Mouse (Mus musculus) forebrain, postnatal 0 days (tissue): Measurements from ENCODE around the gene Gm7534. TPM values are rescaled to one million over a fixed set of nuclear protein-coding genes. Genes with fewer than 3 reads are reported as not detected.
A peak's percentile ranks its signal among the peaks of the same experiment; 100 is the strongest.

Experiments used
- ATAC-seq: fragments of 200-750 bp; cut with Nextera tagmentation; 2 replicates; pipeline ENCODE4 v1.8.0; 2017; ENCODE audit warnings: mild to moderate bottlenecking, moderate library complexity
- DNase-seq: peaks from one replicate; pipeline ENCODE4 v3.0.0-alpha.2; 2015
- H3K27ac ChIP-seq: fragments of 300-500 bp; sonication (generic); 2 replicates; pipeline ENCODE4 v1.5.1; 2014; ENCODE audit warnings: low read depth, mild to moderate bottlenecking, antibody characterized with exemption, low read length, moderate library complexity, mixed read lengths
- H3K27me3 ChIP-seq: fragments of 300-500 bp; sonication (generic); 2 replicates; pipeline ENCODE4 v1.6.1; 2014; ENCODE audit warnings: mild to moderate bottlenecking, low read length, mixed read lengths; ENCODE audit not compliant: insufficient read depth
- H3K36me3 ChIP-seq: fragments of 300-500 bp; sonication (generic); 2 replicates; pipeline ENCODE4 v1.6.1; 2014; ENCODE audit warnings: mild to moderate bottlenecking, moderate library complexity; ENCODE audit not compliant: insufficient read depth
- H3K4me1 ChIP-seq: fragments of 300-500 bp; sonication (generic); 2 replicates; pipeline ENCODE4 v1.6.1; 2014; ENCODE audit warnings: antibody characterized with exemption; ENCODE audit not compliant: insufficient read depth
- H3K4me2 ChIP-seq: fragments of 300-500 bp; sonication (generic); 2 replicates; pipeline ENCODE4 v1.6.1; 2014; ENCODE audit warnings: low read depth, mild to moderate bottlenecking, moderate library complexity
- H3K4me3 ChIP-seq: fragments of 300-500 bp; sonication (generic); 2 replicates; pipeline ENCODE4 v1.5.1; 2014; ENCODE audit warnings: low read depth, low read length, mixed read lengths
- H3K9ac ChIP-seq: fragments of 300-500 bp; sonication (generic); 2 replicates; pipeline ENCODE4 v1.6.1; 2014; ENCODE audit warnings: mild to moderate bottlenecking
- H3K9me3 ChIP-seq: fragments of 300-500 bp; sonication (generic); 2 replicates; pipeline ENCODE4 v1.6.1; 2016; ENCODE audit warnings: low read length
- CTCF ChIP-seq: sonication (generic); IDR thresholded peaks from 2 replicates; pipeline ENCODE4 v1.5.1; 2016; ENCODE audit warnings: antibody characterized with exemption, control low read depth, low read depth
- WGBS: fragments of 180-500 bp; shearing (Covaris S2); extraction: QIAGEN DNeasy Blood & Tissue Kit; methylation state at CpG from one replicate; pipeline ENCODE4 v1.1.7; 2014; 5-methylcytosine and 5-hydroxymethylcytosine counted together
- polyA plus RNA-seq: library from polyadenylated mRNA; unstranded; fragments of >200 nt; fragmentation: Nextera tagmentation; extraction: Ambion mirVana; gene quantifications from 2 replicates; pipeline ENCODE4 v1.2.1, GENCODE M21; 2015
- total RNA-seq: library from RNA; depleted of rRNA; stranded (reverse); fragments of >200 nt; gene quantifications from 2 replicates; pipeline ENCODE4 v1.2.3, GENCODE M21; 2014; rRNA removed

Gm7534 gene
- not detected in 2 replicates for total RNA-seq
- polyA plus RNA-seq: not detected in 2 replicates

DNA sequence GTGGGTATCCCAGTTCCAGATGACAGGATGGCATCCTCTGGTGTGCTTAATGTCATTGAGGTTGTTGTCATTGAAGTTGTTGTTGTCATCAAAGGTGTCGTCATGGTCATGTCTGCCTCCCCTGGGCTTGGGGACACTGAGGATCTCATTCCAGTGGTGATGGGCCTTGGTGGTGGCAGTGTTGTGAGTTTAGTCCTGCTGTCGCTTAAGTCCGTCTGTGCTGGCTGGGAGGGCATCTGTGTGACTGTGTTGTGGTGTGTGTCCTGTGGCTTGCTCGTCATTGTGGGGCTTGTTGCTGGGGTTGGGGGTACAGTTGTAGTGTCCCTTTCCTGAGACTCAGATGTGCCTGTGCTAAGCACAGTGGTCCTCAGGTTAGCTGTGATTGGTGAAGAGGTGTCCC, at the start of gene Gm7534:
Gm7534 (minus strand) TSS at position 101 of the 400 bp plus-strand sequence.
- H3K4me3 ChIP-seq: no peak within 1 kb of the TSS
- no peak for DNase-seq
- WGBS: 90% methylated on average over 4 of the region's 4 CpGs
- ATAC-seq: no peak
- H3K4me1 ChIP-seq: no peaks in the 10 kb centered on the region
- H3K27me3 ChIP-seq: no peaks in the 10 kb centered on the region
- H3K36me3 ChIP-seq: no peaks in the 10 kb centered on the region
- no peak within 1 kb of the TSS for H3K9ac ChIP-seq
- H3K9me3 ChIP-seq: no peaks in the 10 kb centered on the region
- no peak for TF ChIP-seq CTCF
- no peak within 1 kb of the TSS for H3K4me2 ChIP-seq
- H3K27ac ChIP-seq: no peak within 1 kb of the TSS

DNA sequence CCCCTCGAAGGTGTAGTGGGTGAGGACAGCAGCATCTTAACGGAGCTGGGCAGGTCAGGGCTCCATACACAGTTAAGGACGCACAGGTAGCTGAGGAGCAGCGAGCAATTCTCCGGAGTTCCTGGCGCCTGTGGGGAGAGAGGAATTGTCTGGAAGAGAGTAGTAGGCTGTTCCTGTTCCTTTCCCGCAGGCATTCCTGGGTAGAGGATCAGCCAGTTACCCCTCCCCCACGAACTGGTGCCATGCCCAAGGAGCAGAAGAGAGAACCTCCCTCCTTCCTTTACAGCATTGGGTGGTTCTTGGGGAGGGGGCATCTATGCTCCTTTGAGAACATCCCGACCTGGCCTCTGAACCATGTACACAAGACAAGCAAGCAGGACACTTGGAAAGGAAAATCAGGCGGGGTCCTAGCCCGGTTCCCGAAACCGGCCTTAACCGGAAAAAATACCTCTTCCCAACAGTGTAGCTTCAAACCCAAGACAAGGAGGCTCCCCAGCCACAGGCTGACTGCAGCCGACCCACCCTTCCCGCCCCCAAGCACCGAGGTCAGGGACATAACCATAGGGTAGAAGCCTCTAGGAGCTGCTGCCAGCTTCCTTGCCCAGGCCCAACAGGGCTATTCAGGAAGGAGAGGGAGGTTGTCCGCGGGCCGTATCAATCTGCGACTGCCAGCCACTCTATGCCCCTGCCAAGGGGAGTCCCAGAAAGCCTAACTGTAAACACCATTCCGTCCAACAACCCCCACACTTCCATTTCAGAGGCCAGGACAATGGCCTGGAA, 49.5 kb upstream of the Gm7534 start:
- peak overlapping the region; percentile 76 for H3K4me2 ChIP-seq
- no peak for TF ChIP-seq CTCF

DNA sequence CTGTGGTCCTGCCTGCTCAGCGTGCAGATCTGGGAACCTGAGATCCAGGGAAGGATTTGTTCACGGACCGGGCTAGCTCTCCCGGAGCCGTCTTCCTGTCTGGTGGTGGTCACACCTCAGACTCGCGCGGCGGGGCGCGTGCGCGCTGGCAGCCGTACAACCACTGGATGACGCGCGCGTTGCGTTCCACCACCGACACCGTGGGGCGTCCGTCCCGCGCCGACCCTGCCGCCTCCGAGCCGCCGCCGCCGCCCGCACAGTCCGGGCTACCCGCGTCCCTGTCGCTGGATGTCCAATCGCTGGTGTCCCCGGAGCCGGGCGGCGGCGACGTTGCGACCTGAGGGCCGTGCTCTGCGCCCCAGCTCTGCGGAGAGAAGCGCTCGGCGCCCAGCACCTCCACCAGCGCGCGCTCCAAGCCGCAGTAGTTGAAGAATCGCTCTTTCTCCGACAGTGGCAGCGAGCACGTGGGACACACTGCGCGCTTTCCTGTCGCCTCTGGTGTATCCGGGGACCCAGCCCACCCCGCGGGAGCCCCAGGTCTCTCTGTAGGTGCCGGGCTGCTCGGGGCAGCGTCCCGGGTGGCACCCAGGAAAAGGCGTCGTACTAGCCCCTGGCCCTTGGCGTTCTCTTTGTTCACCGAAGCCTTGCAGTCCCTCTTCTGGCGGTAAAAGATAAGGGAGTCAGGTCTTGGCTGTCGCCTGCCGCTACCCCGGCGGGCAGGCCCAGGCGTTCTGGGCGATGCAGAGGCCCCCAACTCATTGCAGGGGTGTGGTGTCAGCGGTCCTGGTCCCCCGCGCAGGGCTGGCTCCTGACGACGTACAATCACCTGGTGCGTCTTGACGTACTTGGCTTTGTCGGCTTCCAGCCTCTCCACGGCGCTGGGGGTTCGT, 48.7 kb upstream of the Gm7534 start:
- H3K4me3 ChIP-seq: peak overlapping the region; percentile 53
- TF ChIP-seq CTCF: peak; percentile 5; the same call in 1 of the 2 replicates

More for the DNA sequence above, 49.5 kb upstream of the Gm7534 start:
- Histone ChIP-seq H3K27me3 (peaks cover 40% of the 10 kb centered on the region), H3K4me1 (0 out of 2 replicates have a peak, but pooled peaks cover 4% of the 10 kb centered on the region), H3K36me3 (no peaks in the 10 kb centered on the region), H3K9ac (peak overlapping the region; percentile 74), H3K27ac (peak overlapping the region; percentile 78), H3K4me3 (peak overlapping the region; percentile 53), H3K9me3 (no peaks in the 10 kb centered on the region)
- ATAC-seq (peak; percentile 27), DNase-seq (peak; percentile 72)
- 5% methylated on average over 22 of the region's 22 CpGs for WGBS

DNA sequence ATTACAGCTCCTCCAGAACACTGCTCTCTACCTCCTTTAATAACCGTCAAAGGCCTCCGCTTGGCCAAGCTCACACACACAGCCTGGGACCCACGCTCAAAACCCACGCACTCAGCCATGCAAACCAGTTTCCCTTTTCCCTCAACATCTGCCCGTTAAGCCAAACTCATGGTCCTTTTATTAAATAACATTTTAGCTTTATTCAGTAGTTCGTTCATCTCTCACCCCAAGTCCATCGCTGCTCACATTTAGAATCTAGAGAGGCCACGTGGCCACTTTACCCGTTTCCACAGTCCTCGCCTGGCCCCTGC, 48.1 kb upstream of the Gm7534 start:
- 6% methylated on average over 10 of the region's 10 CpGs for WGBS
- Histone ChIP-seq H3K4me2 (peak overlapping the region; percentile 76), H3K9me3 (no peaks in the 10 kb centered on the region), H3K4me3 (peak overlapping the region; percentile 53), H3K27ac (no peak overlapping the region; the same call in 1 of the 2 replicates), H3K27me3 (peaks cover 40% of the 10 kb centered on the region), H3K4me1 (0 out of 2 replicates have a peak, but pooled peaks cover 4% of the 10 kb centered on the region), H3K9ac (peak overlapping the region; percentile 74), H3K36me3 (no peaks in the 10 kb centered on the region)
- no peak for ATAC-seq
- no peak for DNase-seq
- no peak for TF ChIP-seq CTCF

More for the DNA sequence above, 48.7 kb upstream of the Gm7534 start:
- peak overlapping the region; percentile 74 for H3K9ac ChIP-seq
- H3K4me2 ChIP-seq: peak overlapping the region; percentile 76
- no peaks in the 10 kb centered on the region for H3K9me3 ChIP-seq
- DNase-seq (peak; percentile 85), ATAC-seq (peak; percentile 75)
- H3K36me3 ChIP-seq: no peaks in the 10 kb centered on the region
- H3K27me3 ChIP-seq: peaks cover 40% of the 10 kb centered on the region
- H3K27ac ChIP-seq: peak overlapping the region; percentile 78
- WGBS: under 1% methylated on average over 90 of the region's 91 CpGs
- 0 out of 2 replicates have a peak, but pooled peaks cover 4% of the 10 kb centered on the region for H3K4me1 ChIP-seq

DNA sequence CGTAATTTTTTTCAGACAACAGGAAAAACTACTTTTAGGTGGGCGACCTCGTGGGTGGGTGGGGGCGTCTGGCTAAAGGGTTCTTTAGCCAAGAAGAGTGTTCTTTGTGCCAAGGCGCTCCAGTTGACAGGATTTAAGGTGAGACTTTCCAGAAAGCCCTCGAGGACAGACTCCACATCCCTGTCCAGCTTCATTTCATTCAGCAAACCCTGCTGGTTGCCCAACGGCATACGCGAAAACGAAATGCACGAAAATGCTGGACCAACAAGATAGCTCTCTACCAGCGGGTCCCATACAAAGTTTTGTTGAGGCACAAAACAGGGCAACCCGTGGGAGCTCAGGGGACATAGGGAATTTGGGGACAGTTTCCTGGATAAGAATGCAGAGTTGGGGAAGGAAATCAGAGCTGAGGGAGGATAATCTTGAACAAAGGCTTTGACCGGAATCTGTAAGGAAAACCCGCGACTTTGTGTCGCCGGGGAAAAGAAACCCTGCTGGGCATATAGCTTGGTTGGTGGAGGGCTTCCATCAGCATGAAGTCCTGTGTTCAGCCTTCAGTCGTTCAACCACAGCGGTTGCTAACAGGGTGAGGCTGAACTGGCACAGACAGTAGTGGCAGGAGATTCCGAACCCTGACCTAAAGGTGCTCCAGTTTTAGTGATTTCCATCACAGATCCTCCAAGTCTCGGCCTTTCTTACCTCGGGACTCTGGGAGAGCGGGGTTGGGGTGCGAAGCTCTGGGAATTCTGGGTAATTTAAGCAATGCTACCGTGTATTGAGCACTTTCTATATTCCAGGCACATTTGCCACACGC, 47.5 kb upstream of the Gm7534 start:
- H3K4me3 ChIP-seq: peak overlapping the region; percentile 53
- H3K4me1 ChIP-seq: 0 out of 2 replicates have a peak, but pooled peaks cover 4% of the 10 kb centered on the region
- peaks cover 40% of the 10 kb centered on the region for H3K27me3 ChIP-seq
- no peak for TF ChIP-seq CTCF
- peak overlapping the region; percentile 76 for H3K4me2 ChIP-seq
- ATAC-seq (no peak), DNase-seq (peak; percentile 40)
- WGBS: 6% methylated on average over 27 of the region's 27 CpGs
- peak overlapping the region; percentile 74 for H3K9ac ChIP-seq
- H3K27ac ChIP-seq: no peak overlapping the region
- no peaks in the 10 kb centered on the region for H3K36me3 ChIP-seq
- no peaks in the 10 kb centered on the region for H3K9me3 ChIP-seq

DNA sequence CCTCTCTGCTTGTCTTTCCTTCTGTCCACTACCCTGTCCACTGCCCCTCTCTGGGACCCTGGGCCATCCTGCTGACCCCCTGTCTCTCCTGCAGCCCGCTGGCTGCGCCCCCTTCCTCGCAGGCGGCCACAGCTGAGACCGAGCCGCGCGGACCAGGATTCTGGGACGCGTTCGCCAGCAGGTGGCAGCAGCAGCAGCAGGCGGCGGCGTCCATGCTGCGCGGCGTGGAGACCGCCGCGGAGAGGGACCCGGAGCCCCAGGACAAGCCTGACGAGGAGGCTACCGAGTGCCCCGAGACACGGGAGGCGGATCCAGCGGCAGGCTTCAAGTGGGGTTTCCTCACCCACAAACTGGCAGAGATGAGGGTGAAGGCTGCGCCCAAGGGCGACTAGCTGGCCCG, 46.8 kb upstream of the Gm7534 start:
- peak overlapping the region; percentile 34; the same call in 1 of the 2 replicates for H3K9ac ChIP-seq
- ATAC-seq (peak; percentile 49), DNase-seq (peak; percentile 85)
- H3K4me3 ChIP-seq: peak overlapping the region; percentile 53
- no peaks in the 10 kb centered on the region for H3K9me3 ChIP-seq
- no peaks in the 10 kb centered on the region for H3K36me3 ChIP-seq
- 1% methylated on average over 30 of the region's 30 CpGs for WGBS
- H3K4me1 ChIP-seq: peaks cover 8% of the 10 kb centered on the region; the same call in 1 of the 2 replicates
- peaks cover 40% of the 10 kb centered on the region for H3K27me3 ChIP-seq
- peak; percentile 96 for TF ChIP-seq CTCF
- no peak overlapping the region for H3K27ac ChIP-seq
- H3K4me2 ChIP-seq: peak overlapping the region; percentile 76
